Mouse (Mus musculus) cortical plate, adult 2 months (tissue): ENCODE data around the gene Ttc16. TPM values are rescaled to one million over a fixed set of nuclear protein-coding genes. Genes with fewer than 3 reads are reported as not detected.

Source experiments
- H3K27ac ChIP-seq: fragments of 200-500 bp; 2 replicates; pipeline ENCODE4 v1.5.1; 2012; ENCODE audit warnings: low read length, control low read depth, inconsistent platforms; ENCODE audit not compliant: insufficient read depth
- H3K4me1 ChIP-seq: fragments of 200-500 bp; 2 replicates; pipeline ENCODE4 v1.6.1; 2011; ENCODE audit warnings: low read length; ENCODE audit not compliant: control insufficient read depth, insufficient read depth
- H3K4me3 ChIP-seq: fragments of 200-500 bp; 2 replicates; pipeline ENCODE4 v1.5.1; 2011; ENCODE audit warnings: mild to moderate bottlenecking, low read length, control low read depth; ENCODE audit not compliant: insufficient read depth
- CTCF ChIP-seq: fragments of 200-500 bp; IDR thresholded peaks from 2 replicates; pipeline ENCODE4 v1.5.1; 2011; ENCODE audit warnings: mild to moderate bottlenecking, control low read depth, low read length; ENCODE audit not compliant: insufficient read depth; ENCODE audit errors: extremely low read depth
- POLR2A ChIP-seq: fragments of 200-500 bp; IDR thresholded peaks from 2 replicates; pipeline ENCODE4 v1.6.1; 2011; ENCODE audit warnings: mild to moderate bottlenecking, low read length, control low read depth; ENCODE audit not compliant: insufficient read depth; ENCODE audit errors: extremely low read depth
- polyA plus RNA-seq: library from polyadenylated mRNA; depleted of rRNA; stranded (reverse); fragments of >200 nt; gene quantifications from 2 replicates; pipeline ENCODE4 v1.2.3, GENCODE M21; 2012

Gene Ttc16
- polyA plus RNA-seq, 1 experiment = 2.2 TPM

DNA sequence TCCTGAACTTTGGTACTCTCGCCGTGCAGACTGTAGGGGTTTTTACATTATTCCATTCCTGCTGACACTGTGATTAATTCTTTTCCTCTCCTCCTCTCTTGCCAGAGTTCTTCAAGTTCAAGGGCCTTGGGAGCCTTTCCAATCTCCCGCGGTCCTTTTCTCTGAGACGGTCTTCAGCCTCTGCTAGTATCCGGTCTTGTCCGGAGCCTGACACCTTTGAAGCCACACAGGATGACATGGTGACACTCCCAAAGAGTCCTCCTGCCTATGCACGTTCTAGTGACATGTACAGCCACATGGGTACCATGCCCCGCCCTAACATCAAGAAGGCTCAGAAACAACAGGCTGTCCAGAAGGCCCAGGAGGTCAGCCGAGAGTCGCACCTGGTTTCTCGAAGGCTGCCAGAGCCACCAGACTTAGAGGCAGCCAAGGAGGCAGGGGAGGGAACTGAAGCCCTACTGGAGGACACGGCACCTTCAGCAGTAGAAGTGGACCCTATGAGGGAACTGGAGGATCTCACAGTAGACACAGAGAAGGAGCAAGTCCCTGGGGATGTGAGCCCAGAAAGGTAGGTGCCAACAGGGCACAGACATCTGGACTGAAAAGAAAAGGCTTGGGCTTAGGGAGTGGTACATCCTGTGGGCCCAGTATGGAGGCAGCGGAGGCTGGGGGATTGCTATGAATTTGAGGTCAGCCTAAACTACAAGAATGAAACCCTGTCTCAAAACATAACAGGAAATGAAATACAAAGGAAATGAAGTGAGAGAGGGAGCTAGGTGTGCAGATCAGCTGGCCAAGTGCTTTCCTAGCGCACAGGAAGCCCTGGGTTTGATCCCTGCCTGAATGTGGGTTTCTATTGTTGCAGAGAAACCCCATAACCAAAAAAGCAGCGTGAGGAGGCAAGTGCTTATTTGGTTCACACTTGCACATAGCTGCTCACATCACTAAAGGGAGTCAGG, 50.3 kb downstream of the Ttc16 start:
- Histone ChIP-seq H3K4me3 (no peak overlapping the region), H3K4me1 (no peaks in the 10 kb centered on the region), H3K27ac (no peak overlapping the region)
- TF ChIP-seq CTCF = no peak
- no peak for TF ChIP-seq POLR2A

- TF ChIP-seq POLR2A = no peak
- no peak for TF ChIP-seq CTCF
- H3K4me3 ChIP-seq = no peak overlapping the region
Measured at GRCm38 (mm10) chr2:32724149-32724548, 51.3 kb downstream of the Ttc16 start.

DNA sequence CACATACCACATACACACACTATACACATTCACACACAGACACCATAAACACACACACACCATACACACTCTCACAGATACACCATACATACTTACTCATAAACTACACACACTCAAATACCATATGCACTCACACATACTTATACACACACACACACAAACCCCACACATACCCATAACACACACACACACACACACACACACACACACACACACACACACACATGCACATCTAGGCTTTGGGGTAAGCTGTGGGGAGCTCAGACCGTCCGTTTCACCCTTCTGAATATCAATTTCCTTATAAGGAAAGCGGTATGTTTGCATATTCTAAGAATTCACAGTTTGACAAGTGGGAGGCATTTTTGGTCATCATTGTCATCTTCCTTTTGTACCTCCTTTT, 52.9 kb downstream of the Ttc16 start:
- no peak for TF ChIP-seq CTCF

More at GRCm38 (mm10) chr2:32724149-32724548, 51.3 kb downstream of the Ttc16 start:
- H3K4me1 ChIP-seq = no peaks in the 10 kb centered on the region
- H3K27ac ChIP-seq = no peak overlapping the region

DNA sequence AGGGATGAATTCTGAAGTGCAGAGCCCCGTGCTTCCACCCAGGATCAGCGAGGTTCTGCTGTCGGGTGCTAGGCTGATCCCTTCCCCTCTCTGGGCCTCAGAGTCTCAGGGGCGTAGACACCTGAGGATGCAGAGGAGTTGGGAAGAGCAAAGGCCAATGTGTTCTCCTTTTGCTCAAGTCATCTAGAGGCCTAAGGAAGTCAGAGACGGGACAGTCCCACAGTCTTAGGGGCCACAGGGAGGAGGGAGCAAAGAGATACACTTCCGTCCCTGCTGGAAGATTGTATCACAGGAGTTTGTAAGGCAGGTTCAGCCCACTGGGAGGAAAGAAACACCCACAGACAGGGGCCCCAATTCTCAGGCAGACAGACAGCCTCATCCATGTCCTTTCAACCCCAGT, 53.4 kb downstream of the Ttc16 start:
- Histone ChIP-seq H3K27ac (no peak overlapping the region), H3K4me1 (no peaks in the 10 kb centered on the region), H3K4me3 (no peak overlapping the region)
- TF ChIP-seq POLR2A = no peak
- no peak for TF ChIP-seq CTCF

More for the DNA sequence above, 52.9 kb downstream of the Ttc16 start:
- Histone ChIP-seq H3K4me1 (no peaks in the 10 kb centered on the region), H3K27ac (no peak overlapping the region), H3K4me3 (no peak overlapping the region)

DNA sequence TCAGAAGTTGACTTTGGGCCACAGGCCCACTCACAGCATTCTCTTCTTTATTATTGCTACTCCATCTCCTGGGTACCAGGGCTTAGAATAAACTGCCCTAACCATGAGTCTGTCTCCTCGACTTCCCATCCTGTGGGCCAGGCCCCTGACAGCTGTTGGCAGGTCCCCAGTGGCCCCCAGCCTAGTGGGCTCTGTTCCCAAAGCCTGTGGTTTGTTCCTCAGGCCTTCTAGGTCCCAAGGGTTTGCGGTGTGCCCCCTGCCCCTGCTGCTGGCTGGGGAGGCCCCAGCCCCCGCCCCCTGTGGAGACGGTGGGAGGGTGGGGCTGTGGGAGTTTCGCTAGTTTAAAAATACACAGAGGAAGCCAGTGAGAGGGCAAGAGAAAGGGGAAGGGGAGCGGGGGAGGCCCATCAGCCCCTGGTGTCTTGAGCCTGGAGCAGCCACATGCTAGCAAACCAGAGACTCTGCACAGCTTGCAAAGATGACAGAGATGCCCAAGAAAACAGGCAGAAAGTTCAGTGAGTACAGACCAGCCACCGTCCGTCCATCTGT, 54.7 kb downstream of the Ttc16 start, which contains the start of gene Sh2d3c:
Gene Sh2d3c (plus strand): TSS at position 375 of the 549 bp plus-strand sequence.
- TF ChIP-seq POLR2A (no peak), CTCF (no peak)
- Histone ChIP-seq H3K4me3 (no peak within 1 kb of the TSS), H3K27ac (no peak within 1 kb of the TSS), H3K4me1 (no peaks in the 10 kb centered on the region)

DNA sequence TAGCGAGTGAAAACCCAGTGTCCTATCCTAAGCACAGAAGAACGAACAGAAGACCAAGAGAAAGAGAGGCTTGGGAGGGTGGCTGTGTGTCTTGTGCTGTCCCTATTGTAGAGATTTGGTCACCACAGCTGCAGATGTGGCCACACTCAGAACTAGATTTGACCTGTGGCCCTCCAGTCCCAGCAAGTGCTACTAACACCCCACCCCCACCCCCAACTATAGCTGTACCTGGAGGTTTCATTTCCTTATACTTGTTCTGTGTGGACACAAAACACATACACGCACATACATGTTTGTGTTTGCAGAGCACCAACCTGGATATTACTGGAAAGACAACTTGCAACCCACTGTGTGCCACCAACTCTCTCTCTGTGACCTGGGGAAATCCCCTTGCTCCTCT, 55.4 kb downstream of the Ttc16 start:
- TF ChIP-seq POLR2A (no peak), CTCF (no peak)
- Histone ChIP-seq H3K27ac (no peak overlapping the region), H3K4me3 (no peak overlapping the region), H3K4me1 (no peaks in the 10 kb centered on the region)

- no peak overlapping the region for H3K4me3 ChIP-seq
- H3K4me1 ChIP-seq = no peaks in the 10 kb centered on the region
- TF ChIP-seq POLR2A = no peak
- TF ChIP-seq CTCF = no peak
- H3K27ac ChIP-seq = no peak overlapping the region
Measured at GRCm38 (mm10) chr2:32718761-32719160, 56.7 kb downstream of the Ttc16 start.

- TF ChIP-seq CTCF (no peak), POLR2A (no peak)
- H3K4me1 ChIP-seq = no peaks in the 10 kb centered on the region; the same call in 1 of the 2 replicates
- H3K27ac ChIP-seq = no peak overlapping the region
- no peak overlapping the region for H3K4me3 ChIP-seq
Measured at GRCm38 (mm10) chr2:32714987-32715425, 60.4 kb downstream of the Ttc16 start.

- H3K27ac ChIP-seq = 0 out of 2 replicates have a peak overlapping the region, but pooled peaks have one; percentile 1
- no peak for TF ChIP-seq POLR2A
- TF ChIP-seq CTCF = no peak
- no peaks in the 10 kb centered on the region; the same call in 1 of the 2 replicates for H3K4me1 ChIP-seq
- H3K4me3 ChIP-seq = no peak overlapping the region
Measured at GRCm38 (mm10) chr2:32714117-32714986, 61.1 kb downstream of the Ttc16 start.
